Mouse (Mus musculus): ENCODE data around the gene Frg2f1.

DNA sequence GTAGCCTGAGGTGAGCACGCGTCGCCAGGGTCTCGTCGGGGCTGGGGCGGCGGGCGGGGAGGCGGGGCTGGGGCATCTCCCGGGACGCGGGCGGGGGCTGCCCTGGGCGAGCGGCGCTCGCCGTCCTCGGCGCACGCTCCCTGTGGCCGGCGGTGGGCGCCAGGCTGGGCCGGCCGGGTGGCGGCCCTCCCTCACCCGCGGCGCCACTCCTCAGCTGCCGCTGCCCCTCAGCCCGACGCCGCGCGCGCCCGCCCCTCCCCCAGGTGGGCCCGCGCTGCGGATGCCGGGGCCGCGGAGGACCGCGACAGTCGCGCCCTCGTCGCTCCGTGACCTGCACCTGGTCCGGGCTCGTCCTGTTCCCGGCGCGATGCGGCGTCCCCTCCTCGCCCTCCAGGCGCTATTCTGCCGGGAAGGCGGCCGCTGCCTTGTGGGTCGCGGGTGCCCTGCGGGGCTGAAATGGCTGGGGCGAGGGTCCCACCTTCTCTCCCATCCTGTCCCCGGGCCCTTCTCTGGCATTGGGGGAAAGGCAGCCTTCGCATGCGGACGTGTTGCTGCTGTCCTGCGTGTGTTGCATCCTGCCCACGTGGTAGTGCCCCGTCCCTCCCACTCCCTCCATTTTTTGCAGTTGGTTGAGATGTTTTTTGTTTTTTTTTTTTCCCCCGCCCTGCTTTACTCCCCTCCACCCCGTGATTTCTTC, 655 bp upstream of the Frg2f1 start:
- no peak for TF ChIP-seq POLR2A (IDR thresholded peaks at IDR 0.05; ENCODE audit: borderline replicate concordance, control insufficient read depth, low read depth, low read length)
- TF ChIP-seq CTCF (IDR thresholded peaks at IDR 0.05; ENCODE audit: control insufficient read depth, insufficient read depth, low read length): no peak
